Mouse (Mus musculus): Measurements from ENCODE around the gene C1galt1. TPM values are rescaled to one million over a fixed set of nuclear protein-coding genes. Genes with fewer than 3 reads are reported as not detected.

The C1galt1 gene
- 5.2 and 5.7 TPM in 2 replicates for polyA plus RNA-seq (2015; fragmentation: Nextera tagmentation; extraction: Ambion mirVana)

GRCm38 (mm10) chr6:7844802-7845679 lies at the start of gene C1galt1:
TSS of gene C1galt1 (plus strand) at chr6:7844842.
- DNase-seq (ENCODE audit: low spot score), result peak; percentile 60
- Histone ChIP-seq H3K4me2 (replicated peaks; ENCODE audit: low read depth, low read length) (peak within 1 kb of the TSS; percentile 70), H3K27ac (ENCODE audit: low read length) (peak within 1 kb of the TSS; percentile 97), H3K36me3 (ENCODE audit: insufficient read depth, low read length) (no peaks in the 10 kb centered on the region), H3K4me3 (ENCODE audit: low read depth, low read length) (peak within 1 kb of the TSS; percentile 93), H3K4me1 (ENCODE audit: insufficient read depth, low read depth, low read length) (0 out of 2 replicates have a peak, but pooled peaks cover 5% of the 10 kb centered on the region), H3K9ac (replicated peaks; ENCODE audit: low read depth) (peak within 1 kb of the TSS; percentile 84), H3K9me3 (ENCODE audit: low read length) (no peaks in the 10 kb centered on the region), H3K27me3 (replicated peaks; ENCODE audit: insufficient read depth, low read length) (no peaks in the 10 kb centered on the region)
- peak; percentile 81 for ATAC-seq
- TF ChIP-seq EP300 (IDR thresholded peaks at IDR 0.05) (no peak), CTCF (IDR thresholded peaks at IDR 0.05) (no peak)
- under 1% methylated on average over 43 of the region's 93 CpGs for WGBS

- Histone ChIP-seq H3K9ac (replicated peaks; ENCODE audit: low read depth) (no peak overlapping the region), H3K27ac (ENCODE audit: low read length) (no peak overlapping the region), H3K4me1 (ENCODE audit: insufficient read depth, low read depth, low read length) (peaks cover 3% of the 10 kb centered on the region; the same call in 1 of the 2 replicates), H3K4me3 (ENCODE audit: low read depth, low read length) (no peak overlapping the region), H3K36me3 (ENCODE audit: insufficient read depth, low read length) (no peaks in the 10 kb centered on the region), H3K9me3 (ENCODE audit: low read length) (no peaks in the 10 kb centered on the region), H3K4me2 (replicated peaks; ENCODE audit: low read depth, low read length) (no peak overlapping the region), H3K27me3 (replicated peaks; ENCODE audit: insufficient read depth, low read length) (no peaks in the 10 kb centered on the region)
- ATAC-seq (no peak), DNase-seq (ENCODE audit: low spot score) (peak; percentile 69)
- 0 out of 2 replicates have a peak, but pooled peaks have one; percentile 11 for TF ChIP-seq EP300 (IDR thresholded peaks at IDR 0.05)
- no peak for TF ChIP-seq CTCF (IDR thresholded peaks at IDR 0.05)
- WGBS, result 44% methylated on average over 6 of the region's 6 CpGs
Observed at GRCm38 (mm10) chr6:7799969-7800368, 44.7 kb upstream of the C1galt1 start.

- H3K9ac ChIP-seq (replicated peaks; ENCODE audit: low read depth), result no peak overlapping the region
- no peak overlapping the region for H3K27ac ChIP-seq (ENCODE audit: low read length)
- DNase-seq (ENCODE audit: low spot score), result peak; percentile 58
- H3K27me3 ChIP-seq (replicated peaks; ENCODE audit: insufficient read depth, low read length), result no peaks in the 10 kb centered on the region
- peaks cover 3% of the 10 kb centered on the region; the same call in 1 of the 2 replicates for H3K4me1 ChIP-seq (ENCODE audit: insufficient read depth, low read depth, low read length)
- no peaks in the 10 kb centered on the region for H3K36me3 ChIP-seq (ENCODE audit: insufficient read depth, low read length)
- 50% methylated on average over 9 of the region's 9 CpGs for WGBS
- TF ChIP-seq CTCF (IDR thresholded peaks at IDR 0.05), result no peak
- no peak for TF ChIP-seq EP300 (IDR thresholded peaks at IDR 0.05)
- H3K4me2 ChIP-seq (replicated peaks; ENCODE audit: low read depth, low read length), result no peak overlapping the region
- ATAC-seq, result peak; percentile 79
- no peaks in the 10 kb centered on the region for H3K9me3 ChIP-seq (ENCODE audit: low read length)
- H3K4me3 ChIP-seq (ENCODE audit: low read depth, low read length), result no peak overlapping the region
Observed at GRCm38 (mm10) chr6:7803765-7804542, 40.7 kb upstream of the C1galt1 start.

GRCm38 (mm10) chr6:7814146-7814545 lies 30.5 kb upstream of the C1galt1 start:
- Histone ChIP-seq H3K9me3 (ENCODE audit: low read length) (no peaks in the 10 kb centered on the region), H3K9ac (replicated peaks; ENCODE audit: low read depth) (no peak overlapping the region), H3K4me1 (ENCODE audit: insufficient read depth, low read depth, low read length) (no peaks in the 10 kb centered on the region), H3K4me3 (ENCODE audit: low read depth, low read length) (no peak overlapping the region), H3K27ac (ENCODE audit: low read length) (no peak overlapping the region), H3K27me3 (replicated peaks; ENCODE audit: insufficient read depth, low read length) (no peaks in the 10 kb centered on the region), H3K36me3 (ENCODE audit: insufficient read depth, low read length) (no peaks in the 10 kb centered on the region), H3K4me2 (replicated peaks; ENCODE audit: low read depth, low read length) (no peak overlapping the region)
- WGBS, result 31% methylated on average over 2 of the region's 2 CpGs
- ATAC-seq, result no peak
- no peak for DNase-seq (ENCODE audit: low spot score)
- TF ChIP-seq CTCF (IDR thresholded peaks at IDR 0.05) (no peak), EP300 (IDR thresholded peaks at IDR 0.05) (no peak)

GRCm38 (mm10) chr6:7816233-7816632 lies 28.4 kb upstream of the C1galt1 start:
- no peaks in the 10 kb centered on the region for H3K27me3 ChIP-seq (replicated peaks; ENCODE audit: insufficient read depth, low read length)
- DNase-seq (ENCODE audit: low spot score) (no peak), ATAC-seq (no peak)
- TF ChIP-seq CTCF (IDR thresholded peaks at IDR 0.05) (no peak), EP300 (IDR thresholded peaks at IDR 0.05) (no peak)
- no peak overlapping the region for H3K4me2 ChIP-seq (replicated peaks; ENCODE audit: low read depth, low read length)
- 86% methylated on average over 5 of the region's 5 CpGs for WGBS
- H3K9ac ChIP-seq (replicated peaks; ENCODE audit: low read depth), result no peak overlapping the region
- H3K4me1 ChIP-seq (ENCODE audit: insufficient read depth, low read depth, low read length), result no peaks in the 10 kb centered on the region
- no peak overlapping the region for H3K27ac ChIP-seq (ENCODE audit: low read length)
- H3K9me3 ChIP-seq (ENCODE audit: low read length), result no peaks in the 10 kb centered on the region
- no peaks in the 10 kb centered on the region for H3K36me3 ChIP-seq (ENCODE audit: insufficient read depth, low read length)
- H3K4me3 ChIP-seq (ENCODE audit: low read depth, low read length), result no peak overlapping the region

GRCm38 (mm10) chr6:7822688-7823087 lies 22.0 kb upstream of the C1galt1 start:
- DNase-seq (ENCODE audit: low spot score), result no peak
- Histone ChIP-seq H3K4me2 (replicated peaks; ENCODE audit: low read depth, low read length) (no peak overlapping the region), H3K27ac (ENCODE audit: low read length) (no peak overlapping the region), H3K36me3 (ENCODE audit: insufficient read depth, low read length) (no peaks in the 10 kb centered on the region), H3K4me3 (ENCODE audit: low read depth, low read length) (no peak overlapping the region), H3K9me3 (ENCODE audit: low read length) (no peaks in the 10 kb centered on the region), H3K9ac (replicated peaks; ENCODE audit: low read depth) (no peak overlapping the region), H3K27me3 (replicated peaks; ENCODE audit: insufficient read depth, low read length) (no peaks in the 10 kb centered on the region), H3K4me1 (ENCODE audit: insufficient read depth, low read depth, low read length) (no peaks in the 10 kb centered on the region)
- ATAC-seq, result no peak
- TF ChIP-seq EP300 (IDR thresholded peaks at IDR 0.05), result no peak
- no peak for TF ChIP-seq CTCF (IDR thresholded peaks at IDR 0.05)
- WGBS, result 65% methylated on average over 6 of the region's 6 CpGs
